Mouse (Mus musculus): ENCODE measurements around the gene Tspan12.
A peak's percentile ranks its signal among the peaks of the same experiment; 100 is the strongest.
"Not testable (repeated sequence)": the region's sequence is repeated elsewhere in the genome, so short reads cannot be mapped to it uniquely, and the experiment has no call there.

The Tspan12 gene

GRCm38 (mm10) chr6:21852344-21852785 is at the start of gene Tspan12:
Tspan12 (minus strand) TSS chr6:21852515.
- no peak for DNase-seq (ENCODE audit: low read depth, low spot score)

GRCm38 (mm10) chr6:21894451-21894850 is 42.1 kb upstream of the Tspan12 start:
- no peak for DNase-seq (ENCODE audit: low read depth, low spot score)

GRCm38 (mm10) chr6:21889101-21889500 is 36.8 kb upstream of the Tspan12 start:
- DNase-seq (ENCODE audit: low read depth, low spot score): no peak

GRCm38 (mm10) chr6:21887971-21888370 is 35.7 kb upstream of the Tspan12 start:
- not testable (repeated sequence) for DNase-seq (ENCODE audit: low read depth, low spot score)

GRCm38 (mm10) chr6:21879496-21879895 is 27.2 kb upstream of the Tspan12 start:
- no peak for DNase-seq (ENCODE audit: low read depth, low spot score)

- no peak for DNase-seq (ENCODE audit: low read depth, low spot score)
Measured at GRCm38 (mm10) chr6:21867310-21867709, 15.0 kb upstream of the Tspan12 start.

GRCm38 (mm10) chr6:21864179-21864578 is 11.9 kb upstream of the Tspan12 start:
- DNase-seq (ENCODE audit: low read depth, low spot score): no peak

- DNase-seq (ENCODE audit: low read depth, low spot score): no peak
Measured at GRCm38 (mm10) chr6:21863561-21863960, 11.2 kb upstream of the Tspan12 start.

GRCm38 (mm10) chr6:21861316-21861715 is 9.0 kb upstream of the Tspan12 start:
- DNase-seq (ENCODE audit: low read depth, low spot score): no peak

GRCm38 (mm10) chr6:21857843-21858242 is 5.5 kb upstream of the Tspan12 start:
- DNase-seq (ENCODE audit: low read depth, low spot score): no peak

GRCm38 (mm10) chr6:21855921-21856320 is 3.6 kb upstream of the Tspan12 start:
- DNase-seq (ENCODE audit: low read depth, low spot score): no peak

- no peak for DNase-seq (ENCODE audit: low read depth, low spot score)
Measured at GRCm38 (mm10) chr6:21853342-21853741, 1.0 kb upstream of the Tspan12 start.

- DNase-seq (ENCODE audit: low read depth, low spot score): peak; percentile 1
Measured at GRCm38 (mm10) chr6:21851596-21852343, 545 bp downstream of the Tspan12 start.

GRCm38 (mm10) chr6:21851346-21851595 is 1.0 kb downstream of the Tspan12 start:
- DNase-seq (ENCODE audit: low read depth, low spot score): no peak

- DNase-seq (ENCODE audit: low read depth, low spot score): no peak
Measured at GRCm38 (mm10) chr6:21850526-21851345, 1.6 kb downstream of the Tspan12 start.

GRCm38 (mm10) chr6:21848808-21849207 is 3.5 kb downstream of the Tspan12 start:
- no peak for DNase-seq (ENCODE audit: low read depth, low spot score)

- no peak for DNase-seq (ENCODE audit: low read depth, low spot score)
Measured at GRCm38 (mm10) chr6:21839976-21840775, 12.1 kb downstream of the Tspan12 start.

GRCm38 (mm10) chr6:21839244-21839814 is 13.0 kb downstream of the Tspan12 start:
- DNase-seq (ENCODE audit: low read depth, low spot score): no peak

GRCm38 (mm10) chr6:21833531-21833930 is 18.8 kb downstream of the Tspan12 start:
- DNase-seq (ENCODE audit: low read depth, low spot score): no peak

GRCm38 (mm10) chr6:21831871-21832270 is 20.4 kb downstream of the Tspan12 start:
- DNase-seq (ENCODE audit: low read depth, low spot score): no peak

GRCm38 (mm10) chr6:21830931-21831330 is 21.4 kb downstream of the Tspan12 start:
- DNase-seq (ENCODE audit: low read depth, low spot score): no peak

- no peak for DNase-seq (ENCODE audit: low read depth, low spot score)
Measured at GRCm38 (mm10) chr6:21829930-21830329, 22.4 kb downstream of the Tspan12 start.
